Mouse (Mus musculus) forebrain, embryonic 16.5 days (tissue): ENCODE results near the gene Daam1. TPM values are rescaled to one million over a fixed set of nuclear protein-coding genes. Genes with fewer than 3 reads are reported as not detected.

Source experiments
- ATAC-seq: fragments of 200-750 bp; cut with Nextera tagmentation; 2 replicates; pipeline ENCODE4 v1.8.0; 2017; ENCODE audit warnings: mild to moderate bottlenecking, moderate library complexity
- H3K27ac ChIP-seq: fragments of 300-500 bp; sonication (generic); 2 replicates; pipeline ENCODE4 v1.5.1; 2014; ENCODE audit warnings: low read length, control low read depth
- H3K27me3 ChIP-seq: fragments of 300-500 bp; sonication (generic); replicated peaks from 2 replicates; pipeline ENCODE4 v1.6.1; 2014; ENCODE audit warnings: low read length; ENCODE audit not compliant: control insufficient read depth, insufficient read depth
- H3K36me3 ChIP-seq: fragments of 300-500 bp; sonication (generic); 2 replicates; pipeline ENCODE4 v1.6.1; 2014; ENCODE audit not compliant: control insufficient read depth, insufficient read depth
- H3K4me1 ChIP-seq: fragments of 300-500 bp; sonication (generic); replicated peaks from 2 replicates; pipeline ENCODE4 v1.6.1; 2014; ENCODE audit warnings: low read length; ENCODE audit not compliant: control insufficient read depth, insufficient read depth
- H3K4me2 ChIP-seq: fragments of 300-500 bp; sonication (generic); 2 replicates; pipeline ENCODE4 v1.6.1; 2014; ENCODE audit warnings: mild to moderate bottlenecking, low read length, control low read depth
- H3K4me3 ChIP-seq: fragments of 300-500 bp; sonication (generic); replicated peaks from 2 replicates; pipeline ENCODE4 v1.5.1; 2014; ENCODE audit warnings: mild to moderate bottlenecking, low read length, control low read depth
- H3K9ac ChIP-seq: fragments of 300-500 bp; sonication (generic); replicated peaks from 2 replicates; pipeline ENCODE4 v1.6.1; 2014; ENCODE audit warnings: low read depth, low read length, control low read depth
- H3K9me3 ChIP-seq: fragments of 300-500 bp; sonication (generic); 2 replicates; pipeline ENCODE4 v1.6.1; 2016; ENCODE audit warnings: low read length; ENCODE audit not compliant: control insufficient read depth
- WGBS: fragments of 180-500 bp; shearing (Covaris S2); extraction: QIAGEN DNeasy Blood & Tissue Kit; methylation state at CpG from one replicate; pipeline ENCODE4 v1.1.7; 2014; 5-methylcytosine and 5-hydroxymethylcytosine counted together
- polyA plus RNA-seq: library from polyadenylated mRNA; unstranded; fragments of >200 nt; fragmentation: Nextera tagmentation; extraction: Ambion mirVana; gene quantifications from 2 replicates; pipeline ENCODE4 v1.2.1, GENCODE M21; 2015

The Daam1 gene
- polyA plus RNA-seq, 1 experiment from 2014 or later = 29.7 TPM

GRCm38 (mm10) chr12:71922827-71923381 lies 92.0 kb downstream of the Daam1 start:
- no peaks in the 10 kb centered on the region for H3K36me3 ChIP-seq
- 0 out of 2 replicates have a peak, but pooled peaks have one; percentile 22 for ATAC-seq
- no peak overlapping the region for H3K4me2 ChIP-seq
- no peak overlapping the region for H3K27ac ChIP-seq
- no peaks in the 10 kb centered on the region for H3K27me3 ChIP-seq
- WGBS = 49% methylated on average over 5 of the region's 5 CpGs
- no peaks in the 10 kb centered on the region for H3K9me3 ChIP-seq
- H3K4me3 ChIP-seq = no peak overlapping the region
- H3K9ac ChIP-seq = no peak overlapping the region
- H3K4me1 ChIP-seq = peaks cover 35% of the 10 kb centered on the region

GRCm38 (mm10) chr12:71924978-71925529 lies 94.2 kb downstream of the Daam1 start:
- Histone ChIP-seq H3K27me3 (no peaks in the 10 kb centered on the region), H3K9me3 (no peaks in the 10 kb centered on the region), H3K36me3 (no peaks in the 10 kb centered on the region), H3K9ac (no peak overlapping the region), H3K27ac (no peak overlapping the region), H3K4me1 (peaks cover 19% of the 10 kb centered on the region), H3K4me2 (no peak overlapping the region), H3K4me3 (no peak overlapping the region)
- 86% methylated on average over 9 of the region's 9 CpGs for WGBS
- no peak for ATAC-seq

- WGBS = 62% methylated on average over 11 of the region's 11 CpGs
- Histone ChIP-seq H3K27me3 (no peaks in the 10 kb centered on the region), H3K9me3 (no peaks in the 10 kb centered on the region), H3K4me2 (no peak overlapping the region), H3K4me3 (no peak overlapping the region), H3K36me3 (no peaks in the 10 kb centered on the region), H3K4me1 (peaks cover 15% of the 10 kb centered on the region), H3K27ac (no peak overlapping the region), H3K9ac (no peak overlapping the region)
- ATAC-seq = no peak
These were observed 95.3 kb downstream of the Daam1 start for GRCm38 (mm10) chr12:71925990-71926700.

- ATAC-seq = no peak
- WGBS = 87% methylated on average over 6 of the region's 6 CpGs
- no peak overlapping the region for H3K27ac ChIP-seq
These were observed 97.2 kb downstream of the Daam1 start for GRCm38 (mm10) chr12:71928092-71928491.

GRCm38 (mm10) chr12:71929876-71930275 lies 99.0 kb downstream of the Daam1 start:
- H3K36me3 ChIP-seq = no peaks in the 10 kb centered on the region
- H3K4me1 ChIP-seq = peaks cover 10% of the 10 kb centered on the region
- H3K9ac ChIP-seq = no peak overlapping the region
- H3K27ac ChIP-seq = no peak overlapping the region
- 59% methylated on average over 2 of the region's 2 CpGs for WGBS
- no peak overlapping the region for H3K4me3 ChIP-seq
- no peak for ATAC-seq
- no peak overlapping the region for H3K4me2 ChIP-seq
- H3K27me3 ChIP-seq = no peaks in the 10 kb centered on the region
- no peaks in the 10 kb centered on the region for H3K9me3 ChIP-seq

More at GRCm38 (mm10) chr12:71928092-71928491, 97.2 kb downstream of the Daam1 start:
- no peaks in the 10 kb centered on the region for H3K9me3 ChIP-seq
- no peak overlapping the region for H3K4me2 ChIP-seq
- H3K27me3 ChIP-seq = no peaks in the 10 kb centered on the region
- H3K36me3 ChIP-seq = no peaks in the 10 kb centered on the region
- H3K9ac ChIP-seq = no peak overlapping the region
- H3K4me1 ChIP-seq = peaks cover 6% of the 10 kb centered on the region
- no peak overlapping the region for H3K4me3 ChIP-seq

- no peak overlapping the region for H3K4me3 ChIP-seq
- H3K4me2 ChIP-seq = no peak overlapping the region
- 88% methylated on average over 9 of the region's 9 CpGs for WGBS
- H3K9me3 ChIP-seq = no peaks in the 10 kb centered on the region
- H3K27me3 ChIP-seq = no peaks in the 10 kb centered on the region
- peaks cover 6% of the 10 kb centered on the region for H3K36me3 ChIP-seq
- no peak overlapping the region for H3K27ac ChIP-seq
- peaks cover 12% of the 10 kb centered on the region for H3K4me1 ChIP-seq
- no peak overlapping the region for H3K9ac ChIP-seq
- no peak for ATAC-seq
These were observed 101.8 kb downstream of the Daam1 start for GRCm38 (mm10) chr12:71932433-71933386.

GRCm38 (mm10) chr12:71933989-71934645 lies 103.2 kb downstream of the Daam1 start:
- H3K4me1 ChIP-seq = peaks cover 13% of the 10 kb centered on the region
- no peak overlapping the region for H3K4me3 ChIP-seq
- H3K27me3 ChIP-seq = no peaks in the 10 kb centered on the region
- 46% methylated on average over 6 of the region's 6 CpGs for WGBS
- peaks cover 6% of the 10 kb centered on the region for H3K36me3 ChIP-seq
- H3K9me3 ChIP-seq = no peaks in the 10 kb centered on the region
- H3K4me2 ChIP-seq = no peak overlapping the region
- peak; percentile 69; the same call in 1 of the 2 replicates for ATAC-seq
- no peak overlapping the region for H3K9ac ChIP-seq
- peak overlapping the region; percentile 12; the same call in 1 of the 2 replicates for H3K27ac ChIP-seq

- Histone ChIP-seq H3K9ac (no peak overlapping the region), H3K4me3 (no peak overlapping the region), H3K4me2 (no peak overlapping the region), H3K27ac (no peak overlapping the region), H3K27me3 (no peaks in the 10 kb centered on the region), H3K9me3 (no peaks in the 10 kb centered on the region), H3K4me1 (peaks cover 13% of the 10 kb centered on the region), H3K36me3 (peaks cover 6% of the 10 kb centered on the region)
- WGBS = 65% methylated on average over 1 of the region's 1 CpGs
- ATAC-seq = no peak
These were observed 105.8 kb downstream of the Daam1 start for GRCm38 (mm10) chr12:71936636-71937035.
